Mouse (Mus musculus) kidney, postnatal 0 days (tissue): ENCODE measurements around the gene Gm14419. TPM values are rescaled to one million over a fixed set of nuclear protein-coding genes. Genes with fewer than 3 reads are reported as not detected.
"Not testable (repeated sequence)": the region's sequence is repeated elsewhere in the genome, so short reads cannot be mapped to it uniquely, and the experiment has no call there.

Experiments
- ATAC-seq: fragments of 200-750 bp; cut with Nextera tagmentation; replicated peaks from 2 replicates; pipeline ENCODE4 v1.8.0; 2017; ENCODE audit warnings: low read depth, moderate number of reproducible peaks, moderate TSS enrichment, moderate library complexity; ENCODE audit not compliant: low FRiP score
- DNase-seq: peaks from one replicate; pipeline ENCODE4 v3.0.0-alpha.2; 2016; ENCODE audit warnings: low spot score
- H3K27ac ChIP-seq: fragments of 300-500 bp; sonication (generic); 2 replicates; pipeline ENCODE4 v1.5.1; 2014; ENCODE audit warnings: mild to moderate bottlenecking
- H3K27me3 ChIP-seq: fragments of 300-500 bp; sonication (generic); 2 replicates; pipeline ENCODE4 v1.6.1; 2014; ENCODE audit warnings: low read length, mixed read lengths; ENCODE audit not compliant: insufficient read depth
- H3K36me3 ChIP-seq: fragments of 300-500 bp; sonication (generic); 2 replicates; pipeline ENCODE4 v1.6.1; 2014; ENCODE audit warnings: low read length, mixed read lengths; ENCODE audit not compliant: insufficient read depth
- H3K4me1 ChIP-seq: fragments of 300-500 bp; sonication (generic); replicated peaks from 2 replicates; pipeline ENCODE4 v1.6.1; 2014; ENCODE audit warnings: antibody characterized with exemption, low read length, mixed read lengths; ENCODE audit not compliant: insufficient read depth
- H3K4me2 ChIP-seq: fragments of 300-500 bp; sonication (generic); 2 replicates; pipeline ENCODE4 v1.6.1; 2014; ENCODE audit warnings: mild to moderate bottlenecking, low read length, moderate library complexity, mixed read lengths
- H3K4me3 ChIP-seq: fragments of 300-500 bp; sonication (generic); replicated peaks from 2 replicates; pipeline ENCODE4 v1.5.1; 2014; ENCODE audit warnings: low read depth, low read length
- H3K9ac ChIP-seq: fragments of 300-500 bp; sonication (generic); 2 replicates; pipeline ENCODE4 v1.6.1; 2014; ENCODE audit warnings: low read depth, low read length
- H3K9me3 ChIP-seq: fragments of 300-500 bp; sonication (generic); replicated peaks from 2 replicates; pipeline ENCODE4 v1.6.1; 2016; ENCODE audit warnings: low read length, inconsistent platforms, mixed read lengths
- WGBS: fragments of 180-500 bp; shearing (Covaris S2); extraction: QIAGEN DNeasy Blood & Tissue Kit; methylation state at CpG from one replicate; pipeline ENCODE4 v1.1.7; 2014; 5-methylcytosine and 5-hydroxymethylcytosine counted together
- polyA plus RNA-seq: library from polyadenylated mRNA; unstranded; fragments of >200 nt; fragmentation: Nextera tagmentation; extraction: Ambion mirVana; gene quantifications from 2 replicates; pipeline ENCODE4 v1.2.1, GENCODE M21; 2015

Gm14419 gene
- 9.9 and 12.7 TPM in 2 replicates for polyA plus RNA-seq

DNA sequence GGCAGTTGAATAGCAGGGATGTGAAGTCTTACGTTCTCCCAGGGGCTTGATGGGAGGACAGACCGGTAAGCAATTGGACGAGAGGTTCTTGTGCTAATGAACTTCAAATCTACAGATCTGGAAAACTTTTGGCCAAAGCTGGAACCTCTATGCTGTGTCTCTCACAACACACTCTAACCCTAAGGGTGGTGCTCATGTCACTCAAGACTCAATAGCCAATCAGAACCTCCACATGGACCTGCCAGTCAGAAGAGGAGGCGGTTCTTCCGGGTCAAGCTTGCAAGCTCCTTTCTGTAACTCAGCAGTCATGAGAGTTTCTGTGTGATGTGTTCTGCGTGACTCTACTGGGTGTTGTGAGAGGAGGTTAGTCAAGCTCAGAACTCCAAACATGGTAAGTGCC is at the start of gene Gm14419:
TSS of gene Gm14419 (plus strand) at position 301 of the 400 bp plus-strand sequence.
- ATAC-seq, H3K4me2 ChIP-seq, H3K9me3 ChIP-seq, H3K36me3 ChIP-seq, H3K4me1 ChIP-seq, H3K9ac ChIP-seq, H3K27ac ChIP-seq, DNase-seq, H3K27me3 ChIP-seq, H3K4me3 ChIP-seq: not testable (repeated sequence)
- no CpG with 5 or more reads among the region's 6 CpGs for WGBS

Other genes with a start within 250 kb of the Gm14419 start
- gene Gm14295, start 202.3 kb upstream of the Gm14419 start, polyA plus RNA-seq, result 16.9 and 21.3 TPM in 2 replicates
- not detected in 2 replicates for gene Gm14408, start 169.8 kb upstream of the Gm14419 start, polyA plus RNA-seq
- gene Gm14296, start 73.1 kb upstream of the Gm14419 start, polyA plus RNA-seq, result 5.0 and 9.7 TPM in 2 replicates
- gene Gm14401, start 73.4 kb downstream of the Gm14419 start, polyA plus RNA-seq, result 0.11 and 0.12 TPM in 2 replicates
- gene Gm14410, start 205.5 kb downstream of the Gm14419 start, polyA plus RNA-seq, result 24.9 and 29.3 TPM in 2 replicates